Mouse (Mus musculus): Measurements from ENCODE around the gene Pamr1.

The Pamr1 gene

GRCm38 (mm10) chr2:102549611-102550266, at the start of gene Pamr1:
Pamr1 (plus strand) TSS chr2:102550012.
- peak; percentile 50 for DNase-seq

DNA sequence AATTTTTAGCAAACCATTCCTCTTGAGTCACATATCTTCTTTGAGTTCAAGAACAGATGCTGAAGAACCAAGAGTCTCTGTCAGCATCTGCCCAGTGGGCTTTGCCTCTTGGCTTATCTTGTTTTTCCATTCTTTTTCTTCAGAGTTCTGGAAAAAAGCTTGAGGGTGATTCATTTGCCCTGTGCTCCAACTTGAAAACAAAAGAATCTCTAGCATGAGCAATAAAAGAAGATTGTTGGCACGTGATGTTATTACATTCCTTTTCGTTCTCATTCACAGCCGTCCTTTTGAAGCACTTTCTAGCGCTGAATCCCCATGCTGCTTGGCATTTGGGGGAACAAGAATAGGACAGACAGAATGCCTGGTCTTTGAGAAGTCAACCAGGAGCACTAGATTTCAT, 42.2 kb upstream of the Pamr1 start:
- no peak for DNase-seq

- DNase-seq: no peak
Measured at GRCm38 (mm10) chr2:102508154-102508553, 41.7 kb upstream of the Pamr1 start.

- DNase-seq: no peak
Measured at GRCm38 (mm10) chr2:102519956-102520355, 29.9 kb upstream of the Pamr1 start.

- no peak for DNase-seq
Measured at GRCm38 (mm10) chr2:102527563-102527962, 22.2 kb upstream of the Pamr1 start.

DNA sequence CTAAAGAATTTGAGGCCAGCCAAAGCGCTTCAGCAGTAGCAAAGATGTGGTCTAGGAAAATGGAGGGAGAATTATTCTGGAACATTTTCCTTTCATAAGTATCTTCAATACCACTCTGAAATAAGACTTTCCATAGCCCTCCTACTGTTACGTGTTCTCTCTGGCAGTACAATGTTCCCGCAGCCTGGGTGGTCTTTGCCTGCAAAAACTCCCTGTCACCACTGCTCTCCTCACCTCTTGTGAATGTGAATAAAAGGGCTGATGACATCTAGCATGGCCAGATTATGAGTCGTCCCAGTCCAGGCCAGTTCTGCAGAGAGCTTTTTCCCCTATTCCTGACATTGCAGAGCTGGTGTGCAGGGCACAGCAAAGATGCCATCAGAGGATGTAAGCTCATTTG, 16.4 kb upstream of the Pamr1 start:
- no peak for DNase-seq

GRCm38 (mm10) chr2:102536766-102537165, 13.0 kb upstream of the Pamr1 start:
- no peak for DNase-seq

DNA sequence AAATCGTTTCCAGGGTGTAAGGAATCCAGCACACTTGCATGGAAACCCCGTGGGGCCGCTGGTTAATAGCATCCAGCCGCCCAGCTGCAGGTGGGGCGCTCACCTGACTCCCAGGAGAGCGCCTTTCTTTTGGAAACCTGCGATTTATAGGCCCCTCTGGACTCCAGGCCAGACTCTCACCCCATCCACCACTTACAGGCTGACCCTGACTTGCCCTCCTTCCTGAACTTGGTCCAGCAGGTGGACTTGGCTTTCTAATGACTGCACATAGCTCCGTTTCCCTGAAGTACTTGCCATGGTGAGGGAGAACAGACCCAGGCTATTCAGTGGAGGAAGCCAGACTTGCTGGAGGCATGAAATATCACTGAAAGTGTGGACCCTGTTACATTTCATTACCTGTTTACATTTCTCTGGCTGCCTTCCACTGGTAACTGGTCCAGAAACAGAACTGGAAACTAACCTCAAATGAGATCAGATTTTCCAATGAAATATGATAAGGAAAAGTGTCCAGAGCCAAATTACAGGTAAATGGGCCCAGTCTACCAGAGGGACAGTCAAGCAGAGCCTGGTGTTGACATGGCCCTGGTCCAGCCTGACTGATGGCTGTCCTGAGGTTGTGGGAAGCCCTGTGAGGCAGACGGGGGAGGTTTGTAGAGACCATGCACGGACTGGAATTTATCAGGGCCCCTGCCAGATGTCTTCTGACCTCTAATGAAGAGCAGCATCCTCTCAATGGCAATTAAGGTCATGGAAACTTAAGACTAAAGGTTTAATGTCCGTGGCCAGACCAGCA, 9.2 kb upstream of the Pamr1 start:
- peak; percentile 37 for DNase-seq

- no peak for DNase-seq
Measured at GRCm38 (mm10) chr2:102541404-102542125, 8.2 kb upstream of the Pamr1 start.

DNA sequence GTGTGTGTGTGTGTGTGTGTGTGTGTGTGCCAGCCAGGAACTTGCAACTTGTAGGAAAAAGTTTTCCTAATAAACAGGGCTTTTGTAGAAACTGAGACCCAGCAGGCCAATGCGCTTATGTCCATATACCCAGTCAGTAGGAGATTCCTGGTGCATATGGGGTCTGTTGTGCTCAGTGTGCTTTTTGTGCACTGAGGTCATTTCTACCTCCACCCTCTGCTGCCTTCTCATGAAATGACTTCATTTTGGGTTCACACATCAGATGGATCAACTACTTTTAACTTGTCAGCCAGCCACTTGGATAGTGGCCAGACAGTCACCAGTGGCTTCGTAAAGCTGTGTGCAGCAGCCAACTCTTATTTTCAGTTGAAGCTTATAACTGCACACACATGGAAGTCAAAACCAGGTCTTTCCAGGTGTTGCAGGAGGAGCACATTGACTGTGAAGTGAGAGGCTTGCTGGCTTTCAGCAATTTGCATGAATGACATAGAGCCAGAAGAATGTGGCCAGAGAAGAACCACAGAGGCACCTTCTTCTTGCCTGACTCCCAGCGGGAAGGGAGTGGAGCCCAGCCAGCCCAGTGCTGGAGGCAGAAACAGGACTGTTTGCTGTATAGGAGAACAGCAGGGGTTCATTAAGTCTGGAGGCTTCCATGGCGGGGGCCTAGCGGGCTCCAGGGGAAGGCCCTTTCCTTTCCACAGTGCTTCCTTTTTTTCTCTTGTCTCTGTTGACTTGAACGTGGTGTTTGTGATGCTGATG, 5.7 kb upstream of the Pamr1 start:
- DNase-seq: peak; percentile 8

- peak; percentile 34 for DNase-seq
Measured at GRCm38 (mm10) chr2:102550910-102551582, 1.2 kb downstream of the Pamr1 start.

- no peak for DNase-seq
Measured at GRCm38 (mm10) chr2:102551594-102551993, 1.8 kb downstream of the Pamr1 start.

GRCm38 (mm10) chr2:102552095-102552537, 2.3 kb downstream of the Pamr1 start:
- DNase-seq: peak; percentile 21

DNA sequence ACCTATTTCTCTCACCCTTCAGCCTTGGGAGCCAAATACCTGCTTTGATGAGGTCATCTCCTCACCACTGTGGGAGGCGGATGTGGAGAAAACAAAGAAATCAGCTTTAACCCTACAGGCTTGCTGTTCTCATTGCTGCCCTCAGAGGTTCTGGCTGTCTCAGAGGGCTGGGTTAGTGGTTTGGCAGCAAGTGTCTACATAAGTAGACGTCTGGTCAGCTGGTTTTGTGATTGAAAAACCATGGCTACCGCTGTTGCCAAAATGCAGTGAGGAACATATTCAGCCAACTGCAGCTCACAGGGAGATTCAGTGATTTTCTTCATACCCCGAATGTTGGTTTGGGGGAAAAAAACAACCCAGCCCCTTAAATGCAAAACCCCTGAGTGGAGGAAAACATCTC, 7.3 kb downstream of the Pamr1 start:
- DNase-seq: no peak

DNA sequence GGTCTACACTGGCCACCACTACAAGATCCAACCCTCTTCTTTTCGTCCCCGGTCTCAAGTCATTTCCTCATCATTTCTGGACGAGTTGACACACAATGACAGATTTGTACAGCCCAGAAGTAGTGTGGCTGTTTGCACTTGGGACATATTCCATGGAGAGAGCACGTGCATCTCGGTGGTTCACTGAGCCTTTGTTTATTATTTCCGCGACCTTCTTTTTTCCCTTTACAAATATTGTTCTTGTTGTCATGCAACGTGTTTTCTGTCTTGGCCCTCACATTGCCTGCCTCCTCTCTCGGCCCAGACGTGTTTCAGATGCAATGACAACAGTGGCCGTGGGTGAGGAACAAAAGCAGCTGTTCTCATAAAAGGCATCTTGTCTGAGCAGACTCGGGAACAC, 9.2 kb downstream of the Pamr1 start:
- no peak for DNase-seq

DNA sequence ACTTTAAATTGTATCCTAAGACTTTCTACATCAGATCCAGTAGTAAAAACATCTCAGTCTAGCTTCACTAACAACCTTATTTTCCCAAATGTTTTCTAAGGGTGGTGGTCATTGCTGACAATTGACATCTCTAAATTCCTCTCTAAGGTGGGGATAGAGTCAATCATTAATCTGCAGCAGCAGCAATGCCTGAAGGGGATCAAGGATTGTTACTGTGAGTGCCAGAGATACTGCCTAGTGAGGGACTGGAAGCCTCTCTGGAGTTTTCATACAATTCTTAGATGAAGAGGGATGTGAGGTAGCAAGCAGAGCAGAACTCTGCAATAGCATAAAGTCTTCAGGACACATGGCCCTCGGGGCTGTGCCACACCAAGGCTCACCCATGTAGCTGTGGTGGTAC, 14.0 kb downstream of the Pamr1 start:
- DNase-seq: no peak

DNA sequence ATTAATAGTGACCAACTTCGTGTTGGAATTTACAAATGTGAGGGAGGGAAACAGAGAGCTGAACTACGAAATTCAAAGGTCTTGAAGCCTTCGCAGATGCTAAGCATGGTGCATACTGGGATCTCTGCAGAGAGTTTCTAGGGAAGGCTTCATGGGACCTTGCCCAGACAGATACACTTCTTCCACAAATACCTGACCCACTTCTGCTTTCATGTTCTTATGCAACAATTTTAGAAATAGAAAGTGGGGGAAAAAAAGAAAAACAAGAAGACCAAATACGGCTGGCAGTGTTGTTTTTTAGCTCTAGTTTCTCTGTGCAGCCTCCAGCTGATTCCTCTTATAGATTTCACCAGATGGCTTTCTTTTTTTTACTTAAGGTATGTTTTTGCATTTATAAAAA, 29.4 kb downstream of the Pamr1 start:
- no peak for DNase-seq

- DNase-seq: peak; percentile 41
Measured at GRCm38 (mm10) chr2:102589977-102590376, 40.2 kb downstream of the Pamr1 start.

- no peak for DNase-seq
Measured at GRCm38 (mm10) chr2:102594535-102594934, 44.7 kb downstream of the Pamr1 start.

GRCm38 (mm10) chr2:102595395-102596130, 45.8 kb downstream of the Pamr1 start:
- no peak for DNase-seq

DNA sequence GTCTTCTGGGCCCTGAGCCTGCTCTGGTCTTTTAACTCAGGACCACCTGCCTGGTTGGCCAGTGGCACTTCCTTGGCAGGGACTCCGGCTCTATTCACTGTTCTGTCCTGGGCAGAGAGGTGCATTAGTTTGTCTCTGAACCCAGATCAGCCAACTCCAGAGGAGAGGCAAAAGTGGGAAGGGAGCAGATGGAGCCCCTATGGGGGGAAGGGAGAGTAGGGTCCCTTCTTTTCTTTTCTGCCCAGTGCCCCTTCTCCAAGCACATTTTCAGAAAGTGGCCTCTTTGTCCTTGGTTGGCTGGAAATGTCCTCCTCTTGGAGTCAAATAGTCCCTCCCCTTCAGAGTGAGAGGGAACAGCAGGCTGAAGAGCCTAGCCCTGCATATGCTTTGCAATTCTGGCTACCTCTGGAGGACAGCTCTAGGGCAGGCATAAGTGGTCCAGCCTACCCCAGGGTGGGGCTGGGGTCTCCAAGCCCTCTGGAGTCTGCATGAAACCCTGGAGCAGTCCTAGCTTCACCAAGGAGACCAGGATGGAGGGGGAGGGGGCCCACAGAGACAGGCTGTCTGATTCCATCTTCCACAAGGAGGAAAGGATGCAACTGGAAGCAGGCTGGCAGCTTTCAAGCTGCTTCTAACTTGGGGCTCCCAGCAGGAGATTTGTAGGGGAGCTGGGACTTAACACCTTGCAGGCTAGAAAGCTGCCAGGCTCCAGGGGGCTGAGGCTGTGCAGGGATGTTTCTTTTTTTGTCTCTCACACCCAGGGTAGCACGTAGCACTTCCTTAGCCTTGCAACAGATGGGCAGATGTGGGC, 49.3 kb downstream of the Pamr1 start:
- no peak for DNase-seq
